Mouse (Mus musculus): ENCODE data around the gene Ptpro.
"Not testable (repeated sequence)": the region's sequence is repeated elsewhere in the genome, so short reads cannot be mapped to it uniquely, and the experiment has no call there.

The Ptpro gene

DNA sequence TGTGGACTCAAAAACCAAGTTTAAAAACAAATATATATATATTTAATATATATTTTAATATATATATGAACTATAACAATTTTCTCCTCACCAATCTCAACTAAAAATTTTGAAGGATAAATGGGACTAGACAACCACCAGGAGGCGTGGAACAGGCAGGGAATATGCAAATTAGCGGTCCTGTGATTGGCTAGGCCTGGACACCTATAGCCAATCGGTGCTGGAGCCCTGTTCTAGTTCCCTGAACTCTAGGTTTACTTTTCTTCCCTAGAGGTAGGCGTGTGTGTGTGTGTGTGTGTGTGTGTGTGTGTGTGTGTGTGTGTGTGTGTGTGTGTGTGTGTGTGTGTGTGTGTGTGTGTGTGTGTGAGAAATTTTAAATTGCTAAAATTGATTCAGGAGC lies 134.8 kb downstream of the Ptpro start:
- no peak for DNase-seq (ENCODE audit: low spot score)

DNA sequence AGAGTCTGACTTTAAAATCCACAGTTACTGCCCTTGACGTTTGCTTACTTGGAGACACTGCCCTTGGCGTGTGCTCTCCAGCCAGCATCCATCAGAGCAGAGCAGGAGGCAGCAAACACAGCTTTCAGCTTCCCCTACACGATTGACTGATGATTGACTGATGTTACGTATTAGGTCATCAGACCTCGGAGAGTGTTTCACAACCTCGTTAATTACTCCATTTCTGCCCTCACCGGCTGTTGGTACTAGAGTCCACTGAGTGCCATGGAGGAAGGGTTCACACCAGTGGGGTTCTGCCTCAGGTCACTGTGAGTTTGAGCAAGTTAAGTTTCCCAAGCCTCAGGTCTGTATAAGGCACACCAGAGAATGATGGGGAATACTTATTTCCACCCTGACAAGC lies 143.0 kb downstream of the Ptpro start:
- DNase-seq (ENCODE audit: low spot score): no peak

GRCm38 (mm10) chr6:137396106-137396793 lies 144.1 kb downstream of the Ptpro start:
- no peak for DNase-seq (ENCODE audit: low spot score)

GRCm38 (mm10) chr6:137397358-137397757 lies 145.2 kb downstream of the Ptpro start:
- no peak for DNase-seq (ENCODE audit: low spot score)

DNA sequence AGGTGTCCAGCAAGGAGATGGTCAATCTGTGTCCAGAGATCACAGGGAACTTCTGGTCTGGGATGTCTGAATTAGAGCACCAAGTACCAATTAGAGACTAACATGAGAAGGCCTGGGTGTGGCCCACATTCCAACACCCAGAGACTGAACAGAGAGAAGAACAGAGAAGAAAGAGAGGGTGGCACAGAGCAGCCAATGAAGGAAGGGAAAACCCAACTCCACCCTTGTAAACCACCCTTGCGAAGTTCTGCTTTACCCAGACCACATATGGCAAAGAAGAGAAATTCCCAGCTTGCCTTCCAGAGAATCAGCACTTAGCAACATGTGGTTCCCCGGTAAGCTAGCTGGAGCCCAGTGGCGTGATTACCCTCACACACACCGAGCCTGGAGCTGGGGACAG lies 152.1 kb downstream of the Ptpro start:
- DNase-seq (ENCODE audit: low spot score): no peak

DNA sequence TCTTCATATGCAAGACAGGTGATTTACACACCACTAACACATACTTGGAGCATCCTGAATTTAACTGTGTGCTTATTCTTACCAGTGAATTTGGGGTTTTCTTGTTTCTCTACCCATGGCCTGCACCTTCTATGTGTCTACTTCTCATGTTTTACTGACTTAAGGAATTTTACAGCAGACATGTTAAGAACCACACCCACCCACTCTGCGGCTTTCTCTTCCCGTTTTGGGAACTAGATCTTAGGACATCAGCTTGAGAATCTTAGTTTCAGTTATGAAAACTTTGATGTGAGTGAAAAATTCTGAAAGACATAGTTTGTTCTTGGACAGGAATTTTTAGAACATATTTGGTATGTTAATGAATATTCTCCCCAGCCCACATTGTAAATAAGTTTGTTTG lies 153.6 kb downstream of the Ptpro start:
- DNase-seq (ENCODE audit: low spot score): no peak

DNA sequence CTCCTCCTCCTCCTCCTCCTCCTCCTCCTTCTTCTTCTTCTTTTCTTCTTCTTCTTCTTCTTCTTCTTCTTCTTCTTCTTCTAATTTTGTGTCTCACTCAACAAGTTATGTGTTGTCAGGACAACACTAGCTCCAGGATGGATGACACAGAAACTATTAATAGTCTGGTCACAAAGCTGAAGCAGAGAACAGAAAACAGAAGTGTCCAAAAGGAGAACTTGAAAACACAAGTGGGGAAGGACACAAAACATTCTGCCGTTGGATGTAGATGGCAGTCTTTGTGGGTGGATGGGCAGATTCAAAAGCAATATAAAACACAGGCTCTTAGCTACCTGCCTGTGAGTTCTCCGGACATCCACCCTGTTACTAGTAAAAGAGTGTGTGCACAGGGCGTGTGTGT lies 158.4 kb downstream of the Ptpro start:
- no peak for DNase-seq (ENCODE audit: low spot score)

DNA sequence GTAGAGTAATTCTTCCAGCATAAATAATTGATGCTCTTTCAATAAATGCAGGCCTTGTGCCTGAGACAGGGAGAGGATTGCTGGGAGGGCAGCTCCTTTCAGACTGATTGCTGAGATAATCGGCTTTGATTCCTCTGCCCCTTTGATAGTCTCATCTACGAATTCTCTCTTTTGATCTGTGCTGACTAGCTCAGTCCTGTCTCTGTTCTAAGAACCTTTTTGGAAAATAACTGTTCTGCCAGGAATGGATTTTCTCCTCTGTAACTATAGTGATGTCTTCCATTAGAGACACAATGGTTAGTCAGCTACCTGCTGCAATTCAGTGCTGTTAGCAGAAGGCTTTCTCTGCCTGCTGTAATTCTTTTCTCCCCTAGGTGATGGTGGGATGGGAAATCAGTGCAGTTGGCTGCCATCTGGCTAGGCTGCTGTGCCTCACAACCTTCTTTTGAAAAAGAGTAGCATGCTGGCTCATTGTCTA lies 159.8 kb downstream of the Ptpro start:
- no peak for DNase-seq (ENCODE audit: low spot score)

DNA sequence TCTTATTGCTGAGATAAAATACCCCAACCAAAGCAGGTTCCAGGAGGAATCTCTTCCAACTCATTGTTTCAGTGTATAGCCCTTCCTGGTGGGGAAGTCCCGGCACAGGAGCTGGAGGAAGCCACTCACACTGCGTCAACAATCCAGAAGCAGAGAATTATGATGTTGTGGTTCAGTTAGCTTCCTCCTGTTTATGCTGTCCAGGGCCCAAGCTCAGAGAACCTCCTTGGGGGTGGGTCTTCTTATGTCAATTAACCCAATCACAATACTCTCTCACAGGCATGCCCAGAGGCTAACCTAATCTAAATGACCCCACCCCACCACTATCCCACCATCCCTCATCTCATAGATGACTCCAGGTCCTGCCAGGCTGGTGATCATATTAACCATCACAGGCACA lies 160.9 kb downstream of the Ptpro start:
- DNase-seq (ENCODE audit: low spot score): no peak

GRCm38 (mm10) chr6:137414531-137415405 lies 162.6 kb downstream of the Ptpro start:
- DNase-seq (ENCODE audit: low spot score): no peak

GRCm38 (mm10) chr6:137422777-137423176 lies 170.7 kb downstream of the Ptpro start:
- no peak for DNase-seq (ENCODE audit: low spot score)

- DNase-seq (ENCODE audit: low spot score): no peak
These were observed 171.7 kb downstream of the Ptpro start for GRCm38 (mm10) chr6:137423830-137424229.

DNA sequence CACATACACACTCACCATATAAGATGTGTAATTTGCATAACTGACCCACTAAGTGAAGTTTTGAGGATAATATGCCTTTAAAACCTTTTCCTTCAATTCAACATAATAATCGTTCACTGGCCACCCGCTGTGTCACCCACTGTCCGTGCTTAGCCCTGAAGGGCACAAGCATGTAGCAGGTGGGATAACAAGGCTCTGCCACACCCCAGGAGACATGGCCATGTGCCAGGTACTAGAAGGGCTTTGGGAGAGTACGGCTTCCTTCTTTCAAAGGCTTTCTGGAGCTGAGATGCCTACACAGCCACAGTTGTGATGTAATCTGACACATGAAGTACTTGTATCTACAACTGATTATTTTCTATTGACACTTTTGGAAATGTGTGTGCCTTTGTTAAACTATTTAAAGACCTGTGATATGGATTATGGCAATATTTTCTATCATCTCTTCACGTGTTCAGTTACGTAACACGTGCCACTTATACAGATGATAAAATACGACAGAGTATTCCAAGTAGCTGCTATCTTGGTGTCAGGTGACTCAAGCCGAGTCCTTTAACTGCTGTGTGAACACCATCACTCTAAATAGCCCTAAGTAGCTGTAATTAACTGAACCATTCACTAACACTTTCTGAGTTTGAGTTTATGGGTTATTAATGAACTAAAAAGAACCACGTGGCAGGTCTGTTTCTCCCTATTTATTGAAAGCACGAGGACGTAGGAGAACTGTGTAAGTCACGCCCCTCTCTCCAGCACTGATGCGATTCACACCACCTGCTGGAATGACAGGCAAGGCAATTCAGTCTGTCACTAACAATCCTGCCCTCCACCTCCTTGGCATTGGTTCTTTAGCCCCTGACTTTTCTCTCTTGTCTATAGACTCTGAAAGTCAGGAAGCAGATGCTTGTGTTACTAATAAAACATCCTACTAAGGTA lies 173.6 kb downstream of the Ptpro start:
- DNase-seq (ENCODE audit: low spot score): no peak

- no peak for DNase-seq (ENCODE audit: low spot score)
These were observed 181.5 kb downstream of the Ptpro start for GRCm38 (mm10) chr6:137433521-137434137.

DNA sequence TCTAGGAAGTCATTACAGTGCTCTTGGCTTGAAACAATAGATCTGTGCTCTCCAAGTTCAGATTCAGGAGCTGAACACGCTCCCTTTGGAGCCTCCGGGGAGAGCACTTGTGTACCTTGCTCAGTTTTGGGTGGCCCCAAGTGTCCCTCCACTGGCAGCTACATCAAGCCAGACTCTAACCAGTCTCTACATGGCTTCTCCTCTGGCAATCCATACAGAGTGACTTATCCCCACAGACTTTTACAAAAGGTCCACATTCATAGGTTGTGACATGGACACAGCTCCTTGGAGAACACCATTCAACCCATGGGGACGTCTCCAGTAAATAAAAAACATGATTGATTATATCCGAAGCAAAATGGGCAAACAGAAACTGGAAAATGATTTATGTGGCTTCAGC lies 185.4 kb downstream of the Ptpro start:
- DNase-seq (ENCODE audit: low spot score): no peak

DNA sequence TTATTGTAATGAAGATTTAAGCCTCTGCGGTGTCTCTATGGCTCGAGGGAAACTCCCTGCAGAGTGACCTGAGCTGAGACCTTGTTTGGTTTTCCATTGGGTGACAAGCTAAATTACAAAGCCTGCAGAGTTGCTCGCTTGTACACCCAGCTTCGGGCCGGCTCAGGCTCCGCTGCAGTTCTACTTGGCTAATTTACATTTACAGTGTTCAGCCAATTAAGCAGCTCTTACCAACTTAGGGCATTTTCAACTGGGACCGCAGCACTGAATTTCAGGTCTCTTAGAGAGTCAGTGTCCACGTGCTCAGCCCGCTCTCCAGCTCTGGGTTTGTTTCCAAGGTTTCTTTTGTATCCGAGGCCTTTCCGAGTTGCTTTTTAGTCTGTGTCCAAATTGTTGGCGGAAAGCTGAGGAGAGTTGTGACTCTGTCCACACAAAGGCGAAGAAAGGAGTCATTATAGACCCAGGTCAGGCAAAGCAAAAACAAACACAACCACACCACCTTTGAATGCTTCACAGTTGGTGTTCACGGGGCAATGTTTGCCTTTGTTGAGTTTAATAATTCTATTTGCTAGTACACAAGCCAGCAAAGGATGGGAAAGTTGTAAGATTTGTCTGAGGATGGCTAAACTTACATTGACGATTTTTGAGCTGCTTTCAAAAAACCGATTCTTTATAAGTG lies 185.9 kb downstream of the Ptpro start:
- no peak for DNase-seq (ENCODE audit: low spot score)

DNA sequence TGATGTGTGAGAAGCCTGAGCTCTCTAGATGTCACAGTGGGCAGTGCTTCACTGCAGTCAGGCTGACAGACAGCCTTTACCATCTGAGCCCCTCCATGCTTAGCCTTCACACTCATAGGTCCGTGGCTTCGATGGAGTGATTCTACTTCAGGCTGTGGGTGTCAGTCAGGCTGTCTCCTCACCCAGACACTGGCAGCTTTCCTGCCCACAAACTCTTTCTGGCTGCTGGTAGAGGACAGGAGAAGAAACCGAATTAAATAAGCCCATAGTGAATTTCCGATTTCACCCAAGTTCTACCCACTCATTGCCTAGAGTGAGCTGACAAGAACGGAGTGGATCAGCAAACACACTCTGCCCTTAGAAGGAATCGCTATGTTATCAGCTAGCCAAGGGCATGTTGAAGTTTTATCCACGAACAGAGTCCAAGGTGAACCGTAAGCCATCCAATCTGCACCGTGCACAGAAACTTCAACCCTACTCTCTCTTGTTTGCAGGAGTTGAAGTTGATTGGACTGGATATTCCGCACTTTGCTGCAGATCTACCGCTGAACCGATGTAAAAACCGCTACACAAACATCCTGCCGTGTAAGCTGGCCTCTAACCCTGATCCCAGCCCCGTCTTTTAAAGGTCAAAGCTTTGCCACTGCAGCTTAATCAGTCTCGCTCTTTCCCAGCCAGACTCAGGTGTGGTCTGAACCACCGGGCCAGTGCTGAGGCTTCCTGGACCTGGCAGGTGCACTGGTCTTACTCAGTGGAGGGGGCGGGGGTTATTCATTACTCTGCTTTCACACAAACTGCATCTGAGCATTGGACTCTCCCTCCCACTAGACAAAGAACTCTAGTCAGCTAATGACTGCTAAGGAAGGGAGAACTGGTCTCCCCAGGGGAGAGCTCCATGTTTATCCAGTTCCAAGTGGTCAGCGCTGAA lies 188.7 kb downstream of the Ptpro start:
- DNase-seq (ENCODE audit: low spot score): no peak

DNA sequence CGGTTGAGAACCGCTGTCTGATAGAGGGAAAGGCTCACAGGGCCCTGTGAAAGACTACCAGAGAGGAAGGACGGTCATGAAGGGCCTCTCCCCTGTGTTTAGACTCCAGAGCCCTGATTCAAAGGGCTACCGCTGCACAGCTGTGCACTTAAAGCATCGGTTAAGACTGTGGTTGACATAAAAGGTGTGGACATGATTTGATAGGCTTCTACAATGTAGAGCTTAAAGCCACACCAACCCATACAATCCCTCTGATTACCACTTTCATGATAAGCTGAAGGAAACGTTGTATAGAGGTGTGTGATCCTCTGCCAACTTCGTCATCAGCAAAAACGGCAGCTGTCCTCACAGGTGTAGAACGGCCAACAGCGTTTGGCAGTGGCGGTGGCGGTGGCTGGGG lies 191.0 kb downstream of the Ptpro start:
- DNase-seq (ENCODE audit: low spot score): no peak

- not testable (repeated sequence) for DNase-seq (ENCODE audit: low spot score)
These were observed 194.0 kb downstream of the Ptpro start for GRCm38 (mm10) chr6:137446116-137446515.

DNA sequence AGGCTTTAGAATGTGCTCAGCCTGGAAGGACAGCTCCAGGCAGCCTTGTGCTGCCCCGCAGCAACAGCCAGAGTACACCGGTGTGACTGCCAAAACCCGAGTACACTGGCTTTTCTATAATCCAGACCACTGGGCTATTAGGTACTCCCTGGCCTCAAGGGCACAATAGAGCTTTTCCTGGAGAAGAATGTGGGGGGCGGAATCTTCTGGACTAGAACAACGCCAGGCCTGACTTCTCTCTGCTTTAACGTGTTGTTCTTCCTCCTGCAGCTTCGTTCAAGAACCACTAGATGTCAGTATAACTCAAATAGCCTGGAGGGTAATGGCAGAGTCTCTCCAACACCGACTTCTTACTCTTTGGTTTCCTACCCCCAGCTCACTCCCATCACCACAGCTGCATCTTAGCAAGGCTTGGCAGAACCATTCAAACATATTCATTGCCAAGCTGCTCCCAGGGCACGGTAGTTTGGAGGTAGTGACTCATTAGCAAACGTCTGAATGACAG lies 203.5 kb downstream of the Ptpro start:
- DNase-seq (ENCODE audit: low spot score): no peak
